Mouse (Mus musculus): ENCODE data around the gene Pkp4.

Gene Pkp4

DNA sequence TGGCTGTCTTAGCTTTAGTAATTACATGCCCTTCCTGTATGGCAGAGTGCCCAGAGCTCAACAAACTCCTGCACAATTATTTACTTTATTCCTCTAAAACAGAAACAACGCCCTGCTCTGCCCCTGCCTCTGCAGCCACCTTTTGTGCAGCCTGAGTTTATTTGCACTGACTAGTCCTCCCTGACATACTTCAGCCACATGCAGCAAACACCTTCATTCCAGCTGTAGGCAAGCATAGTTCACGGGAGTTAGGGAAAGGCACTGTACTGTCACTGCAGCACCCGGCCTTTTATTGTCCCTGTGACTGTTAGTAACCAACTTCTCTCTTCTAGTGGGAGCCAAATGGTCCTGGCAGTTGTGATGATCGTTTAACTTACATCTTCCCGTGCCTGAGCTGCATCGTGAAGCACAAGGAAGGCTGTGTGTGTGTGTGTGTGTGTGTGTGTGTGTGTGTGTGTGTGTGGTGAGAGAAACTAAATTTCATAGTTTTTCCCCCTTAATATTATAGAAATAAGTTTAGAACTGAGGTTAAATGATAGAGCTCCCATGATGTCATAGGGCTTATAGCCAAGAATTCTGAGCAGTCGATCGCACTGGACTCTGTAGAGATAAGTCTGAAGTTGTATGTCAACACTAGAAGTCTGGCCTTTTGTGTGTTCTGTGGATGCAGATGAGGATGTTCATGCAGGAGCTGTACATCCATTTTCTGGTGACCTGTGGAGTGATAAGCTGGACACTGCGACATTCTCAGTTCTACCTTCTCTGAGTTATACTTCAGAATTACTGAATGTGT, 59.5 kb downstream of the Pkp4 start:
- DNase-seq, result no peak

DNA sequence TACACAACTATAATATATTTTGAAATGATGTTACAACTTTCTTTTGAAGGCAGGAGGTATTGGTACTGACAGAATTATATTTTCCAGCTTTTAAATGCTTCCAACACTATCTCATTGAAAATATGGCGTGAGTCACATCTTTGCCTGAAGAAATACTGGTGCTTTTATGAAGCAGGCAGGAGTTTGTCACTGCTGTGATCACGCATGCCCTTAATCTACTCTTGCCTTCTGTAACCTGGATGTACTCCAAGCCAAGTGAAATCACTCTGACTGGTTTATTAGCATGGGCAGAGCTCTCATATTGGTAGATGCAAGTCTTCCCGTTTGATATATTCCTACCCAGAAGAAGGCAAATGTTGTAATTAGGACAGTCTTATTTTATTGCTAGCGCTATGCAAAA, 65.7 kb downstream of the Pkp4 start:
- peak in 1 of 2 experiments; percentile 46 for DNase-seq

DNA sequence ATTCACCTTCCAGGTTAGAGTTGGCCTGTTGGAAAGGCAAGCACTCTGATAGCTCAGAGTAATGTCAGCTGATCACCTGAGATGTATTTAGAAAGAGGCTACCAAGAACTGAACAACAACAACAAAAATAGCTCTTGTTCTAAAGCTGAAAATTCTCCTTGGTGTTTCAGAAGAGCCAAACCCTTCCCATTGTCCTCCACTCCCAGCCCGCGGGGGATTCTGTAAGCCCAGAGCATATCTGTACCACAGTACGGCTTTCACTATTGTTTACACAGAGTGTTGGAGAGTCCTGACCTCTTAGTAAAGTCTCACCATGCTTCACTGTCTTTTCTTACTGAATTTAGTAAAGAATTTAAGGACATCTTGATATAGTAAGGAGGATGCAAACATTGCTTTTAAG, 66.4 kb downstream of the Pkp4 start:
- no peak for DNase-seq

- no peak for DNase-seq
Observed at GRCm38 (mm10) chr2:59227508-59228263, 67.0 kb downstream of the Pkp4 start.

DNA sequence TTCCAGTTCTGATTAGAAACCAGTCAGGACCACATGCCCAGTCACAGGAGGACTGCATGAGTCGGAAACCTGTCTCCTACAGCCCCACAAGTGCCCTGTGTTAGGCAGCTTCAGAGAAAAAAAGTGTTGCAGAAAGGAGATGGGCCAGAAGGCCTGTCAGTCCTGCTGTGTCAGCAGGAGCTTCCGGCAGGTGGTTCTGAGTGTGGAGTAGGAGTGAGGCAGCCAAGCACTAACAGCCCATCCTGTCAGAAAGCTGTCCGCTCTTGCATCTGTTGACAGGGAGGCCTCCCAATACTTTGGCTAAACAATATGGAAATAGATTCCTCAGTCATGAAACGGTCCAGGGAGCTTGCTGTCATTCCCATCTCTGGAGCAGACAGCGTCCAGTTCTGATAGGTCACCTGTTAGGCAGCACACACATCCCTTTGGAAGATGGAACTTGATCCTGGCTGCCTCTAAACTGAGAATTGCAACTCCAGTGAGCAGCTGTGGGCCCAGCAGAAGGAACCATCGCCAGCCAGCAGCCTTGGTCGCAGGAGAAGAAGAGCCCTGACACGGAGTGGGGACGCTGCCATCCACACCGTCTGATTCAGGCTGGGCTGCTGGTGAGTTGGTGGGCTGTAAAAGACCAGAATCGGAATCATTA, 68.7 kb downstream of the Pkp4 start:
- DNase-seq, result peak; percentile 66 to 70

GRCm38 (mm10) chr2:59230656-59231055, 70.0 kb downstream of the Pkp4 start:
- DNase-seq, result no peak

DNA sequence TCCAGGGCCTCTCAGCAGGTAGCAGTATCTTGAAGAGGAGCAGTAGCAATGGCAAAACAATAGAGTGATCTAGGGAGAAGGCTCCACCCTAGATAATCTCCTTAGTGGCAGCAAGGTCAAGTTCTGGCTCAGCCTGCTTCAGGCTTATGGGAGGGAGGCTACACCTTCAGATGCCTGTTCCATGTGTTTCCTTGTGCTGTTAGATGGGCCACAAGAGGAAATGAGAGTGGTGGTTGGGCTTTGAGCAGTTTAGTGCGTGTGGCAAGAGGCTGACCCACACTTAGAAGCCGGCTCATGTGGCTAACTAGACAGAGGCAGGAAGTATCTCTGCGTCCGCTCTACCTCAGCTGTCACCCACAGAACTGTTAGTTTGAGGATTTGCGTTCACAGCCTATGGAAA, 70.9 kb downstream of the Pkp4 start:
- no peak for DNase-seq

- peak; percentile 45 to 54 for DNase-seq
Observed at GRCm38 (mm10) chr2:59233294-59233923, 72.8 kb downstream of the Pkp4 start.

GRCm38 (mm10) chr2:59233936-59234335, 73.3 kb downstream of the Pkp4 start:
- DNase-seq, result no peak

- DNase-seq, result no peak
Observed at GRCm38 (mm10) chr2:59234537-59234936, 73.9 kb downstream of the Pkp4 start.

DNA sequence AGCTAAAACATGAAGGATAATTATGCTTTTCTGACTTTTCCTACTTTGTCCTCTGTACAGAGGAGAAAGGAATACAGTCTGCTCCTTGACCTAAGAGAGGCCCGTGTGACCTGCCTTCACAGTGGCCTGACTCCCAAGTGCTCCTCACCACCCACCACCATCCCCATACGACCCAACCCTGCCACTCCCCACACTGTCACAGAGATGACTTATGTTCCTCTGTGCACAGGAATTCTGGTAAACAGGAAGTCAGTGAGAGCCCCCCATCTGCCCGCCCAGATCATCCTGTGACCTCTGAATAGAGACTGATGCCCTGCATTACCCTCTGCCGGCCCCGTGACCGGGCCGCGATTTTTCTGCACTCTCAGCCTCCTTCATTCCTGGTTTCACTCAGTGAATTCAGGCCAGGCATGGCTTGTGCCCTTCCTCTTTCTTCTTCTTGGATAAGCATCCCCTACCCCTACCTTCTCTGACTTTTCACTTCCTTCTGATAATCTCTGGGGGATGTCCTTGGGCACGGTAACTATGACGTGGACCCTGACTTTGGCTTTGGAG, 79.3 kb downstream of the Pkp4 start:
- DNase-seq, result no peak

- DNase-seq, result no peak
Observed at GRCm38 (mm10) chr2:59242117-59242516, 81.5 kb downstream of the Pkp4 start.

DNA sequence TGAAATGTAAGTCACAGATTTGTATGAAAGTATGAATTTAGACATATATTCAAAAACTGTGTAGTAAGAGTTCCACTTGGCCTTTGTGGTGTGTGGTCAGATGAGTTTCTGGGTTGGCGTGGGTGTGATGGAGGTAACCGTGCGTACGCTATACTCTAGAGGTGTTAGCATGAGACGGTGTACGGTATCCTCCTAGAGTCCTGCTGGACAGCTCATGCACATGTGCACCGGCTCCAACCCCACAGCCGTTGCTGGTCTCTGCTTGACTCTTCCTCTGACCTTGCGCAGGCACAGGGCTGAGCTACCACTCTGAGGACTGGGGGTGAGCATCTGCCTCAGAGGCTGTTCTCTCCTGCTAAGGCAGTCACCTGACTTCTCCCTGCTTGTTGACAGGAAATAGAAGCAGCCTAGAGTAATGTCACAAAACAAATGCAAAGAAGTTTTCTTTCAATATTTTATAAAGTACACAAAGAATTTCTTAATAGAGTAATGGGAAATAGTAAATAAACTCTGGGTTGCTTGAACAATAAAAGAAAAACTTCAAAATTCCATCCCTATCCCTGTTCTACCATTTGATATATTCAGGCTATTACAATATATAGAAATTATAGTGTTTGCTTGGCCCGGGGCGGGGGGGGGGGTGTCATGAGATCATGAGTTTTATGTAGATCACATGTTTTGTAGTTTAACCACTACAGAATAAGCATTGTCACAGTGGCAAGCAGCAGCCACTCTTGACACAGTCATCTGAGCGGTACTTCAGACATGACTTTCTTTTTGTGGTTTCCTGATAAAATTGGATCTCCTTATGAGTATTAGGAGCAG, 83.8 kb downstream of the Pkp4 start:
- no peak for DNase-seq

DNA sequence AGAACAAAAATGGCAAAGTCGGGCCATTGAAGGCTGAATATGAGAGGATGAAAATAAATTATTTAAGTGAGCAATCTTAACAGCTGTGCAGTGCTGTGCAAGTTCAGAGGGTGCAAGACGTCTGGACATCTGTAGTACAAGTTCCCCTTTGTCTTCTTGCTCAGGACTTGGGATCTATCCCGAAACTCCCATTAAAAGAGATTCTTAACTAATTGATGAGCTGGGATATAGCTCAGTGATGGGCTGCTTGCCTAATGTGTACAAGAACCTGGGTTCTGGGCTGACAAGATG, 84.4 kb downstream of the Pkp4 start:
- DNase-seq, result no peak

DNA sequence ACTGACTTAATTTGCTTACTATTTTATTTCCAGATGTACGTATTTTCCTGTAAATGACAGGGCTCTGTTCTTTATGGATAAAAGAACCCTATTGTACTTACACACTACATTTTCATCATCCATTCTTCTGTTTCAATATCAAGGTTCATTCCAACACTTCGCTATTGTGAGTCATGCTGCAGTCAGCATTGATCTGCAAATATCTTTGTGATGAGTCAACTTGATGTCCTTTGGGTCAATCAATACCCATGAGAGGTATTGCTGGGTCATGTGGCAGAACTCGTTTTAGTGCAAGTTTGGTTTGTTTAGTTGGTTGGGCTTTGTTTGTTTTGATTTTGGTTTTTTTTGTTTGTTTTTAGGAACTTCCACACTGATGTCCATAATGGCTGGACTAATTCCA, 88.2 kb downstream of the Pkp4 start:
- DNase-seq, result no peak

- no peak for DNase-seq
Observed at GRCm38 (mm10) chr2:59252818-59253217, 92.2 kb downstream of the Pkp4 start.

- no peak for DNase-seq
Observed at GRCm38 (mm10) chr2:59253435-59253834, 92.8 kb downstream of the Pkp4 start.

DNA sequence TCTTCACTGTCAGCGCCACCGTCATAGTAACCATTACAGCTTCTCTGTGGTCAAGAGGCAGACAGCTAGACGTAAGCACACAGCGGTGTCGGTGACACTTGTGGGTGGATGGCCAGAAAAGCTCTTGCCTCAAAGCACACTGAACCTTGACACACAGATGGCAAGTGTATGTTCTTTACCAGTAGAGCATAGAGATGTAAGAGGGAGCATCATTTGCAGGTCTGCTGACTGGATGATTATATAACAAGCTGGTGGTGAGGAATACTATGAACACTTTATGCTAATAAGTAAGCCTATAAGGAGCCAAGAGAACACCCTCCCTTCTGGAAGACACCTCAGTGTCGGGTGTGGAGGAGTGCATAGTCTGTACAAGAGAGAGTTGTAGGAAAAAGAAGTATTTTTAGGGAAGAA, 98.2 kb downstream of the Pkp4 start:
- peak in 1 of 2 experiments; percentile 33 for DNase-seq

- no peak for DNase-seq
Observed at GRCm38 (mm10) chr2:59259346-59259745, 98.7 kb downstream of the Pkp4 start.

GRCm38 (mm10) chr2:59261203-59261602, 100.6 kb downstream of the Pkp4 start:
- no peak for DNase-seq

- DNase-seq, result no peak
Observed at GRCm38 (mm10) chr2:59266428-59266827, 105.8 kb downstream of the Pkp4 start.

DNA sequence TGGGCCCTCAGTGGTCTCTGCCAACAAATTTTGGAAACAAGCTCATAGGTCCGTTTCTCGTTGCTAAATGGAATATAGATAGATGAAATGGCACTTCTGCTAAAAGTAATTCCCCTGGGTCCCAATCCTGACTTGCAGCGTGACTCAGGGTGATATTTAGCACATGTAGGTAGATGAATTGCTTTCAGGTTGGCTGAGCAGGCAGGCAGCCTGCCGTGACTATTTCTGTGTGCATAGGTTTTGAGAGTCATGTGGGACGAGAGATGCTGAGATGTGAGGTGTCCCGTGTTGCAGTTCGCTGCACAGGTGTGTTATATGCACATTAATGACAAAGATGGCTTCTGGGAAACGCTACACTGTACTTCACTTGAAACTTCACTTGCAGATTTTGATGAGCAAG, 111.2 kb downstream of the Pkp4 start:
- DNase-seq, result peak in 1 of 2 experiments; percentile 9
